Mouse (Mus musculus): ENCODE results near the gene Pik3ca.
A peak's percentile ranks its signal among the peaks of the same experiment; 100 is the strongest.

Gene Pik3ca

GRCm38 (mm10) chr3:32396794-32397460, 544 bp upstream of the Pik3ca start:
- Histone ChIP-seq H3K9me3 (ENCODE audit: low read length) (no peaks in the 10 kb centered on the region), H3K27me3 (ENCODE audit: insufficient read depth, low read length) (no peaks in the 10 kb centered on the region; the same call in 1 of the 2 replicates), H3K4me1 (replicated peaks; ENCODE audit: low read depth, low read length) (peaks cover 39% of the 10 kb centered on the region), H3K4me3 (replicated peaks; ENCODE audit: low read length) (peak overlapping the region; percentile 94), H3K36me3 (ENCODE audit: insufficient read depth, low read length) (no peaks in the 10 kb centered on the region)
- no peak for TF ChIP-seq CTCF (conservative IDR thresholded peaks at IDR 0.05; ENCODE audit: low read length)
- TF ChIP-seq POU5F1 (IDR thresholded peaks at IDR 0.05; ENCODE audit: borderline replicate concordance, low read length), result no peak
- TF ChIP-seq NANOG (IDR thresholded peaks at IDR 0.05; ENCODE audit: borderline replicate concordance, low read length), result no peak

- no peaks in the 10 kb centered on the region for H3K27me3 ChIP-seq (ENCODE audit: insufficient read depth, low read length)
- no peak for TF ChIP-seq NANOG (IDR thresholded peaks at IDR 0.05; ENCODE audit: borderline replicate concordance, low read length)
- TF ChIP-seq POU5F1 (IDR thresholded peaks at IDR 0.05; ENCODE audit: borderline replicate concordance, low read length), result no peak
- TF ChIP-seq CTCF (conservative IDR thresholded peaks at IDR 0.05; ENCODE audit: low read length), result no peak
- peaks cover 43% of the 10 kb centered on the region for H3K4me1 ChIP-seq (replicated peaks; ENCODE audit: low read depth, low read length)
- H3K9me3 ChIP-seq (ENCODE audit: low read length), result no peaks in the 10 kb centered on the region
- H3K4me3 ChIP-seq (replicated peaks; ENCODE audit: low read length), result peak overlapping the region; percentile 94
- no peaks in the 10 kb centered on the region for H3K36me3 ChIP-seq (ENCODE audit: insufficient read depth, low read length)
Observed at GRCm38 (mm10) chr3:32398175-32398538, 686 bp downstream of the Pik3ca start.

GRCm38 (mm10) chr3:32398623-32399022, 1.2 kb downstream of the Pik3ca start:
- Histone ChIP-seq H3K36me3 (ENCODE audit: insufficient read depth, low read length) (no peaks in the 10 kb centered on the region), H3K4me1 (replicated peaks; ENCODE audit: low read depth, low read length) (peaks cover 45% of the 10 kb centered on the region), H3K4me3 (replicated peaks; ENCODE audit: low read length) (peak overlapping the region; percentile 94; the same call in 1 of the 2 replicates), H3K9me3 (ENCODE audit: low read length) (no peaks in the 10 kb centered on the region), H3K27me3 (ENCODE audit: insufficient read depth, low read length) (no peaks in the 10 kb centered on the region)
- TF ChIP-seq POU5F1 (IDR thresholded peaks at IDR 0.05; ENCODE audit: borderline replicate concordance, low read length), result no peak
- TF ChIP-seq CTCF (conservative IDR thresholded peaks at IDR 0.05; ENCODE audit: low read length), result no peak
- TF ChIP-seq NANOG (IDR thresholded peaks at IDR 0.05; ENCODE audit: borderline replicate concordance, low read length), result no peak

DNA sequence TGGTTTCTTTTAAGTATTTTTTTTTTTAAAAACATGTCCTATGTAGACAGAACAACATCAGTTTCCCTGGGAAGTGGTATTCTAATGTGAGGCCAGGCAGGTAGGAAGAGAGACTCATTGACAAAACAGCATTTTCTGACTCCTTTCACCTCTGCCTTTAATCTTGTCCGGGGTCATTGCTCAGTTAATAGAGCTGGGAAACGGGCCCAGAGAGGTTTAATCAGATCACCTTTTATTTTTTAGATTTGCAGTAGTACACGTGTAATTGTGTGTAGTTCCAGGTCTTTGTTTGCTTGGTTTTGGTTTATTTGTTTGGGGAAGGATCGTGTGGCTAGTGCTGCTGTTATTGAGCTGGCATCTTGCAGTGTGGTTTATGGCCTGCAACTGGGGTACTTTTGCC, 1.9 kb downstream of the Pik3ca start:
- H3K27me3 ChIP-seq (ENCODE audit: insufficient read depth, low read length), result no peaks in the 10 kb centered on the region
- no peaks in the 10 kb centered on the region for H3K36me3 ChIP-seq (ENCODE audit: insufficient read depth, low read length)
- H3K4me3 ChIP-seq (replicated peaks; ENCODE audit: low read length), result no peak overlapping the region
- H3K9me3 ChIP-seq (ENCODE audit: low read length), result no peaks in the 10 kb centered on the region
- no peak for TF ChIP-seq POU5F1 (IDR thresholded peaks at IDR 0.05; ENCODE audit: borderline replicate concordance, low read length)
- peaks cover 45% of the 10 kb centered on the region for H3K4me1 ChIP-seq (replicated peaks; ENCODE audit: low read depth, low read length)

DNA sequence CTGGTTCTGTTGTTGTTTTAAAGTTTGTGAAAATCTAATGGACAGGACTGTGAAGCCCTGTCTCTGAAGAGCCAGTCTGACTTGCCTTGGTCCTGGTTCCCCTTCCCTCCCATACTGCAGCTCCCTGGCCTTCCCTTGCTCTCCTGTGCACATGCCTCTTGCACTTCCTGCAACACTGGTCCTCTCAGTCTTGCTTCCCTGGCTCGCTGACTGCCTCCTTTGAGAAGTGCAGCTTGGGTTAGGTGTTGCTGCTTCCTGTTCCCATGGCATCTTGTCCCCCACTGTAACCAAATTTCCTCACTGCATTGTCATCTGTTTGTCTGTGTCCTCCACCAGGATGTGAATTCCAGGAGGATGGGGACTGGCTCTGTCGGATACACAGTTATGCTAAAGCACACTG, 2.5 kb downstream of the Pik3ca start:
- TF ChIP-seq CTCF (conservative IDR thresholded peaks at IDR 0.05; ENCODE audit: low read length) (no peak), NANOG (IDR thresholded peaks at IDR 0.05; ENCODE audit: borderline replicate concordance, low read length) (no peak), POU5F1 (IDR thresholded peaks at IDR 0.05; ENCODE audit: borderline replicate concordance, low read length) (no peak)
- H3K4me3 ChIP-seq (replicated peaks; ENCODE audit: low read length), result no peak overlapping the region

GRCm38 (mm10) chr3:32401591-32401990, 4.1 kb downstream of the Pik3ca start:
- Histone ChIP-seq H3K9me3 (ENCODE audit: low read length) (no peaks in the 10 kb centered on the region), H3K4me1 (replicated peaks; ENCODE audit: low read depth, low read length) (peaks cover 42% of the 10 kb centered on the region), H3K4me3 (replicated peaks; ENCODE audit: low read length) (no peak overlapping the region), H3K27me3 (ENCODE audit: insufficient read depth, low read length) (no peaks in the 10 kb centered on the region), H3K36me3 (ENCODE audit: insufficient read depth, low read length) (no peaks in the 10 kb centered on the region)
- TF ChIP-seq NANOG (IDR thresholded peaks at IDR 0.05; ENCODE audit: borderline replicate concordance, low read length), result no peak

More for the DNA sequence above, 2.5 kb downstream of the Pik3ca start:
- H3K27me3 ChIP-seq (ENCODE audit: insufficient read depth, low read length), result no peaks in the 10 kb centered on the region
- H3K4me1 ChIP-seq (replicated peaks; ENCODE audit: low read depth, low read length), result peaks cover 45% of the 10 kb centered on the region
- no peaks in the 10 kb centered on the region for H3K36me3 ChIP-seq (ENCODE audit: insufficient read depth, low read length)
- no peaks in the 10 kb centered on the region for H3K9me3 ChIP-seq (ENCODE audit: low read length)

- Histone ChIP-seq H3K36me3 (ENCODE audit: insufficient read depth, low read length) (no peaks in the 10 kb centered on the region), H3K27me3 (ENCODE audit: insufficient read depth, low read length) (no peaks in the 10 kb centered on the region), H3K4me3 (replicated peaks; ENCODE audit: low read length) (no peak overlapping the region), H3K9me3 (ENCODE audit: low read length) (no peaks in the 10 kb centered on the region), H3K4me1 (replicated peaks; ENCODE audit: low read depth, low read length) (peaks cover 38% of the 10 kb centered on the region)
- TF ChIP-seq CTCF (conservative IDR thresholded peaks at IDR 0.05; ENCODE audit: low read length) (no peak), NANOG (IDR thresholded peaks at IDR 0.05; ENCODE audit: borderline replicate concordance, low read length) (no peak), POU5F1 (IDR thresholded peaks at IDR 0.05; ENCODE audit: borderline replicate concordance, low read length) (no peak)
Observed at GRCm38 (mm10) chr3:32402990-32403885, 5.8 kb downstream of the Pik3ca start.

DNA sequence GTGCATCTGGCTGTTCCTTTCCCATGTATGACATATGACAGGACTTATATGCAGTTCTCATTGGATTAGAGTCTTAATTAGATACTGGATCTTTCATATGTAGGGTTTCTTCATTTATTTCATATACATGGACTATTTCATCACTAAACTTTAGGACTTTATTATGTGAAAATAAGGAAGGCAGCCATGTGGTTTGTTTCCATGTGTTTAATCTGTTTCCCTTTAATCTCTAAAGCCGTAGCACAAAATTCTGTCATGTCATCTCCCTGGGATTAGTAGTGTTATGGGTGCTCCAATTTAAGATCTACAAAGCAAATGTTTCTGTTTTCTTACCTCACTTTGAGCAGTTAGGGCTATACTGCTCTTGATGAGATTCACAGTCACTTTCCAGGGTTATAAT, 8.2 kb downstream of the Pik3ca start:
- TF ChIP-seq CTCF (conservative IDR thresholded peaks at IDR 0.05; ENCODE audit: low read length), result no peak
- TF ChIP-seq POU5F1 (IDR thresholded peaks at IDR 0.05; ENCODE audit: borderline replicate concordance, low read length), result no peak
- TF ChIP-seq NANOG (IDR thresholded peaks at IDR 0.05; ENCODE audit: borderline replicate concordance, low read length), result no peak
- Histone ChIP-seq H3K9me3 (ENCODE audit: low read length) (no peaks in the 10 kb centered on the region), H3K4me3 (replicated peaks; ENCODE audit: low read length) (no peak overlapping the region), H3K27me3 (ENCODE audit: insufficient read depth, low read length) (no peaks in the 10 kb centered on the region), H3K4me1 (replicated peaks; ENCODE audit: low read depth, low read length) (peaks cover 23% of the 10 kb centered on the region), H3K36me3 (ENCODE audit: insufficient read depth, low read length) (no peaks in the 10 kb centered on the region)
